Mouse (Mus musculus) neural tube, embryonic 13.5 days (tissue): ENCODE measurements around the gene Fzr1. TPM values are rescaled to one million over a fixed set of nuclear protein-coding genes. Genes with fewer than 3 reads are reported as not detected.
A peak's percentile ranks its signal among the peaks of the same experiment; 100 is the strongest.

Experiments used
- ATAC-seq: fragments of 200-750 bp; cut with Nextera tagmentation; 2 replicates; pipeline ENCODE4 v1.8.0; 2017; ENCODE audit warnings: low read depth, mild to moderate bottlenecking, moderate TSS enrichment, moderate library complexity
- H3K27ac ChIP-seq: fragments of 300-500 bp; sonication (generic); replicated peaks from 2 replicates; pipeline ENCODE4 v1.5.1; 2015; ENCODE audit warnings: moderate library complexity, mild to moderate bottlenecking, inconsistent platforms
- H3K27me3 ChIP-seq: fragments of 300-500 bp; sonication (generic); 2 replicates; pipeline ENCODE4 v1.6.1; 2015; ENCODE audit warnings: mild to moderate bottlenecking, inconsistent platforms
- H3K36me3 ChIP-seq: fragments of 300-500 bp; sonication (generic); 2 replicates; pipeline ENCODE4 v1.6.1; 2015; ENCODE audit warnings: mild to moderate bottlenecking, inconsistent platforms
- H3K4me1 ChIP-seq: fragments of 300-500 bp; sonication (generic); replicated peaks from 2 replicates; pipeline ENCODE4 v1.6.1; 2015; ENCODE audit warnings: inconsistent platforms
- H3K4me2 ChIP-seq: fragments of 300-500 bp; sonication (generic); 2 replicates; pipeline ENCODE4 v1.6.1; 2015; ENCODE audit warnings: inconsistent platforms, mild to moderate bottlenecking, moderate library complexity
- H3K4me3 ChIP-seq: fragments of 300-500 bp; sonication (generic); 2 replicates; pipeline ENCODE4 v1.5.1; 2015; ENCODE audit warnings: mild to moderate bottlenecking, inconsistent platforms
- H3K9ac ChIP-seq: fragments of 300-500 bp; sonication (generic); 2 replicates; pipeline ENCODE4 v1.6.1; 2015; ENCODE audit warnings: moderate library complexity, mild to moderate bottlenecking, inconsistent platforms
- H3K9me3 ChIP-seq: fragments of 300-500 bp; sonication (generic); 2 replicates; pipeline ENCODE4 v1.6.1; 2016; ENCODE audit warnings: inconsistent platforms
- WGBS: fragments of 180-500 bp; shearing (Covaris S2); methylation state at CpG from one replicate; pipeline ENCODE4 v1.1.7; 2015; 5-methylcytosine and 5-hydroxymethylcytosine counted together
- polyA plus RNA-seq: library from polyadenylated mRNA; unstranded; fragments of >200 nt; fragmentation: Nextera tagmentation; extraction: Ambion mirVana; gene quantifications from 2 replicates; pipeline ENCODE4 v1.2.1, GENCODE M21; 2015

Gene Fzr1
- polyA plus RNA-seq, 1 experiment from 2014 or later = 112 TPM

DNA sequence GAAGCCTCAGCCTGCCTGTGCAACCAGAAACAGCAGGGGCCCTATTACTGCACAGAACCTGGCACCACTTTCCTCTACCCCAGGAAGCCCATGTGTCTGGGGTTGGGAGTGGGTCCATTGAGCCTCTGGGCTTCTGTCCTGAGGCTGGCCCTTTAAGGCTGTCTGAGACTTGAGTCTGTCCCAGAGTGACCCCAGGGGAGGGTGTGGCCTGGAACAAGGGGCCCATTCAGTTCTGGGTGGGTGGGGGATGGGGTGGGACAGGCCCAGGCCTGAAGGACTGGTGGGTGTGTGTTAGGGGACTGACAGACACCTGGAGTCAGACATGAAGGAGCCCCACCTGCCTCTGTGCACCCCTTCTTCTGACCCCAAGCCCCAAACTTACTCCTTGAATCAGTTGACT is 36.4 kb upstream of the Fzr1 start:
- Histone ChIP-seq H3K27me3 (no peaks in the 10 kb centered on the region), H3K4me3 (no peak overlapping the region), H3K9ac (no peak overlapping the region), H3K4me1 (peaks cover 98% of the 10 kb centered on the region), H3K9me3 (no peaks in the 10 kb centered on the region), H3K27ac (peak overlapping the region; percentile 88), H3K36me3 (0 out of 2 replicates have a peak, but pooled peaks cover 17% of the 10 kb centered on the region), H3K4me2 (peak overlapping the region; percentile 32; the same call in 1 of the 2 replicates)
- ATAC-seq = no peak

GRCm38 (mm10) chr10:81413310-81414261 is 35.3 kb upstream of the Fzr1 start:
- H3K4me1 ChIP-seq = peaks cover 100% of the 10 kb centered on the region
- 0 out of 2 replicates have a peak overlapping the region, but pooled peaks have one; percentile 4 for H3K4me3 ChIP-seq
- peak overlapping the region; percentile 32 for H3K4me2 ChIP-seq
- ATAC-seq = no peak
- peak overlapping the region; percentile 88 for H3K27ac ChIP-seq
- H3K9ac ChIP-seq = peak overlapping the region; percentile 35
- no peaks in the 10 kb centered on the region for H3K9me3 ChIP-seq
- no peaks in the 10 kb centered on the region; the same call in 1 of the 2 replicates for H3K27me3 ChIP-seq
- 24% methylated on average over 26 of the region's 26 CpGs for WGBS
- H3K36me3 ChIP-seq = 0 out of 2 replicates have a peak, but pooled peaks cover 13% of the 10 kb centered on the region

DNA sequence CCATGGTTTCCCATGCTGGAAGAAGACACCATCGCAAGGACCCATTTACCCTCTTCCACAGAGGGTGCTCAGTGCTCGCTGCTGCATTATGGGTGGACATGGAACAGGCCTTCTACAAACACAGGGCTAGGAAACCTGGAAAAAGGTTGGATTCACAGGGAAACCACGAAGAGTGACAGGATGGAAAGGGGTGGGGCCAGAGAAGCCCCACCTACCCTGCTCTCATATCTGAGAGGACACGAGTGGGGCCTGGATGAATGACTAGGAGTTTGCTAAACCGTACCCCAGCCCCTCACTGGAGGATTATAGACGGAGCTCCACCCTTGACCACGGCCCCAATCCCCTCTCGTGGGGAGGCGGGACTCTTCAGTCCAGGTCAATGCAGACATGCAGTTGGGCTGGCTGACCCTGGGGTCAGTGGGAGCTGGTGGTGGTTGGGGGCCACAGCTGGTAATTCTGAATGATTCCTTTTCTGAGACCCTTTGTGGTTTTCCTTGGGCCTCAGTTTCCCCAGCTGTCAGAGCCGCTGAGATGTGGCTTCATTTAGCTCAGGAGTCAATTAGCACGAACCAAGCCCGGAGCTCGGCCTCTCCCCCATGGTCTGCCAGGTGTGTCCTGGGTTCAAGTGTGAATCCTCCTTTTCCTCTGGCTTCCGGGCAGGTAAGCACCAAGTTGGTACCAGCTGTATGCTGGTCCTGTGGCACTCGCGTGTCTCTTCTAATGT is 34.4 kb upstream of the Fzr1 start:
- WGBS = 78% methylated on average over 16 of the region's 16 CpGs
- Histone ChIP-seq H3K27ac (peak overlapping the region; percentile 88), H3K36me3 (peaks cover 19% of the 10 kb centered on the region)

DNA sequence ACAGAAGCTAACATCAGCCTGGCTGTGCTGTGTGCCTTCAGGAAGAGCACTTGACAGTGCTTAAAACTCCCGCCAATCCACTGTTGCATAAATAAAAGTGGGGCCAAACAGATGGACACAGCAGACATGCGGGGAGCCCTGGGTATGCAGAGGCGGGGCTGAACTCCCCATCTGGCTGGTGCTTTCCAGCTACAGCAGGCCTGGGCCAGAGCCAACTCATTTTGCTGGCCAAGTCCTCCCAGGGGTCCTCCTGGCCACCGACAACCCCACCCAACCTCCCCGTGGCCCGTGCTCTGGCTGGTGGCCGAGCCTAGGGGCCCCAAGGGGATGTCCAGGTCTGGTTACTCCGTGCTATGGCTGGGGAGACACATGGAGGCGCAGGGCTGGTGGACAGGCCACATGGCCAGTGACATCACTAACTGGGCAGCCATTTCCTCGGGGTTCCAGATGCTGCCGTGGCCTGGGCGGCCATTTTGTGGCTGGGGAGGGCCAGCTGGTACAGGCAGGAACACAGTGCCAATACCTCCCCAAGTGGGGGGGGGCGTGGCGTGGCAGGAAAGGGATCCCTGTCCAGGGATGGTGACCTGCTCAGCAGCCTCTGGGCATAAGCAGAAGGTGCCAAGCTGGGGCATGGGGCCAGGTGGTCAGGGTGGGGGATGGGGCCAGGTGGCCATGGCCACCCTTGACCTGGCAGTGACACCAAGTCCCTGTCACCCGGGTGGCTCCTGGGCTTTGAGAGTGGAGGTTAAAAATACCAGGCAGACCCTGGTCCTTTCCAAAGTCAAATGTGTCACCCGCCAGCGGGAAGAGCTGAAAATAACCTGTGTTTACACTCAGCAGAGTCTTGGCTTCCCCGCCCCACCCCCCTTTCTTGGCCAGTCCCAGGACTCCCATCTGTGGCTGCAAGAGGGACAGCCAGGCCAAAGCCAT is 33.4 kb upstream of the Fzr1 start:
- H3K36me3 ChIP-seq = peaks cover 26% of the 10 kb centered on the region
- no peak overlapping the region for H3K4me2 ChIP-seq
- H3K4me1 ChIP-seq = peaks cover 100% of the 10 kb centered on the region
- H3K27ac ChIP-seq = peak overlapping the region; percentile 88
- H3K9me3 ChIP-seq = no peaks in the 10 kb centered on the region
- H3K9ac ChIP-seq = peak overlapping the region; percentile 0
- H3K27me3 ChIP-seq = peaks cover 17% of the 10 kb centered on the region
- no peak for ATAC-seq
- no peak overlapping the region for H3K4me3 ChIP-seq
- WGBS = 55% methylated on average over 18 of the region's 18 CpGs

More for the DNA sequence above, 34.4 kb upstream of the Fzr1 start:
- Histone ChIP-seq H3K9ac (no peak overlapping the region), H3K4me1 (peaks cover 100% of the 10 kb centered on the region), H3K4me2 (no peak overlapping the region), H3K9me3 (no peaks in the 10 kb centered on the region), H3K4me3 (no peak overlapping the region), H3K27me3 (peaks cover 8% of the 10 kb centered on the region)
- ATAC-seq = no peak

GRCm38 (mm10) chr10:81410981-81411380 is 32.7 kb upstream of the Fzr1 start:
- 68% methylated on average over 9 of the region's 9 CpGs for WGBS
- Histone ChIP-seq H3K27me3 (peaks cover 22% of the 10 kb centered on the region), H3K9me3 (no peaks in the 10 kb centered on the region), H3K9ac (peak overlapping the region; percentile 0; the same call in 1 of the 2 replicates), H3K4me3 (no peak overlapping the region), H3K4me1 (peaks cover 100% of the 10 kb centered on the region), H3K4me2 (peak overlapping the region; percentile 22; the same call in 1 of the 2 replicates), H3K27ac (peak overlapping the region; percentile 88), H3K36me3 (peaks cover 34% of the 10 kb centered on the region)
- ATAC-seq = no peak

DNA sequence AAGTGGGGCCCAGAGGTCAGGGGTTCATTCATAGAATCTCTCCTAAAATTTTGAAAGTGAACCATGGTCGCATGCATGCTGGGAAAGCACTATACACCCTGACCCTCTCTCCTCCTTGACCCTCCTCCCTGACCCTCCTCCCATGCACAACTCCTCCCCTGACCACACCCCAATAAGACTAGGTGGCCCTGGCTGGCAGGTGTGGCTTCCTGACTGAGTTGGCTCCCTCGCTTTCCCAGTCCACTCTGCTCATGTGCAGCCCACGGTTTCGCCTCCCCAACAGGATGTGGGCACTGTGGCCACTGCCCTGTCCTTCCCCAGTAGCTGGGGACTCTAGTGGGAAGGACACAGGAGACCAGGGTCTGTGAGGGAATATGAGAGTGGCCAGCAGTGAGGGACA is 32.0 kb upstream of the Fzr1 start:
- peaks cover 97% of the 10 kb centered on the region for H3K4me1 ChIP-seq
- WGBS = 64% methylated on average over 4 of the region's 4 CpGs
- H3K27me3 ChIP-seq = peaks cover 22% of the 10 kb centered on the region
- H3K9me3 ChIP-seq = no peaks in the 10 kb centered on the region
- H3K9ac ChIP-seq = peak overlapping the region; percentile 14
- peak overlapping the region; percentile 88 for H3K27ac ChIP-seq
- H3K4me2 ChIP-seq = peak overlapping the region; percentile 22; the same call in 1 of the 2 replicates
- H3K36me3 ChIP-seq = peaks cover 40% of the 10 kb centered on the region
- no peak for ATAC-seq
- H3K4me3 ChIP-seq = no peak overlapping the region

DNA sequence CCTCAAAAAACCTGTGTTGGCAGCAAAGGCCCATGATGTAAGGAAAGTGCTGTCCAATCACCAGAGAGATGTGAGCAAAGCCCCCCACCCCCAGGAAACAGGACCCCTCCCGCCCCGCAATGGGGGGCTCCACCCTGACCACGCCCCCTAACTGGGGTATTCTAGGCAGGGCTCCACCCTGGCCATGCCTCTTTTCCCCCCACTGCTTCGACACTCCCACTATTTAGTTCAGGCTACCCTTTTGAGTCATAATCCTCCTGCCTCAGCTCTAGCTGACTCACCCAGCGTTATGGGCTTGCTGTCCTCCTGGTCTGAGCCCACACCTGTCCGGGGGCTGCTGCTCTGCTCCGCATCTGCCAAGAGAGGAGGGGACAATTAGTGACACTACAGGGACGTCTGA is 31.0 kb upstream of the Fzr1 start:
- H3K4me1 ChIP-seq = peaks cover 87% of the 10 kb centered on the region
- H3K4me2 ChIP-seq = peak overlapping the region; percentile 22; the same call in 1 of the 2 replicates
- H3K4me3 ChIP-seq = peak overlapping the region; percentile 1; the same call in 1 of the 2 replicates
- peaks cover 42% of the 10 kb centered on the region for H3K36me3 ChIP-seq
- H3K9ac ChIP-seq = no peak overlapping the region; the same call in 1 of the 2 replicates
- WGBS = 13% methylated on average over 8 of the region's 8 CpGs
- H3K9me3 ChIP-seq = no peaks in the 10 kb centered on the region
- no peak for ATAC-seq
- H3K27me3 ChIP-seq = peaks cover 22% of the 10 kb centered on the region
- peak overlapping the region; percentile 61 for H3K27ac ChIP-seq

DNA sequence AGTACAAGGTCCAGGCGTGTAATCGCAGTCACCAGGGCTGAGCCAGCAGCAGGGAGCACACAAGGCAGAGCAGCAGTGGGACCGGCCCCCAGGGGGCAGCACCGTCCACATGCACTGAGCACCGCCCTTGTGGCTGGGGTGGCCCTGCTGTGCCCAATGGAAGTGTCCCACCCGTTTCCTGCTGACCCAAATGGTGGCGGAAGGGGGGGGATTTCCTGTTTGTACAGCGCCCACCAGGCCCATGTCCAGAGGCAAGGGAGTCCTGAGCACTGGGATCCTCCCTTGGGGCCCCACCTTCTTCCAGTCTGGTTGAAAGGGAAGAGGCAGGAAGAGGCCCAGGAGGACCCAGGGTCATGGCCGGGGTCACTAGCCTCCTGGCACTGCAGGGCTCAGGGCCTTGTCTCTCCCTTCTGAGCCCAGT is 30.6 kb upstream of the Fzr1 start:
- peaks cover 46% of the 10 kb centered on the region for H3K36me3 ChIP-seq
- peak overlapping the region; percentile 61; the same call in 1 of the 2 replicates for H3K27ac ChIP-seq
- H3K4me3 ChIP-seq = no peak overlapping the region
- 18% methylated on average over 9 of the region's 9 CpGs for WGBS
- H3K9ac ChIP-seq = no peak overlapping the region
- H3K27me3 ChIP-seq = peaks cover 22% of the 10 kb centered on the region
- H3K4me2 ChIP-seq = peak overlapping the region; percentile 22; the same call in 1 of the 2 replicates
- H3K4me1 ChIP-seq = peaks cover 87% of the 10 kb centered on the region
- H3K9me3 ChIP-seq = no peaks in the 10 kb centered on the region
- peak; percentile 12; the same call in 1 of the 2 replicates for ATAC-seq

DNA sequence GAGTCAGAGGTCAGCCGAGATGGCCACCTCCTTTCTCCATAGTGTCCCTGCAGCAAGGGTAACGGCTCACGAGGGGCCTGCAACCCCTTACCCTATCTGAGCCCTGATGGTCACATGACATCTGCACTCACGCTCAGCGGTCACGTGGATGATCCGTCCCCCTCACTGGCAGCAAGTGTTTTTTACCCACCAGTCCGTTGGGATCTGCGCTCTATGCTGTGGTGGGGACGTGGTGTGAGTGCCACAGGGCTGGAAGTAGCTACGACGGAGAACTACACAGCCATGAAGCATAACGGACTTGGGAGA is 30.1 kb upstream of the Fzr1 start:
- WGBS = 36% methylated on average over 13 of the region's 13 CpGs

GRCm38 (mm10) chr10:81407539-81408423 is 29.5 kb upstream of the Fzr1 start:
- H3K4me1 ChIP-seq = peaks cover 87% of the 10 kb centered on the region
- H3K36me3 ChIP-seq = peaks cover 48% of the 10 kb centered on the region
- peak overlapping the region; percentile 67 for H3K27ac ChIP-seq
- H3K4me2 ChIP-seq = peak overlapping the region; percentile 49
- ATAC-seq = no peak; the same call in 1 of the 2 replicates
- WGBS = 26% methylated on average over 31 of the region's 31 CpGs
- peak overlapping the region; percentile 27 for H3K4me3 ChIP-seq
- H3K9me3 ChIP-seq = no peaks in the 10 kb centered on the region
- H3K27me3 ChIP-seq = peaks cover 22% of the 10 kb centered on the region
- H3K9ac ChIP-seq = peak overlapping the region; percentile 61

More for the DNA sequence above, 30.1 kb upstream of the Fzr1 start:
- peak overlapping the region; percentile 67; the same call in 1 of the 2 replicates for H3K27ac ChIP-seq
- H3K4me2 ChIP-seq = peak overlapping the region; percentile 49; the same call in 1 of the 2 replicates
- ATAC-seq = no peak
- H3K9ac ChIP-seq = peak overlapping the region; percentile 38; the same call in 1 of the 2 replicates
- peaks cover 22% of the 10 kb centered on the region for H3K27me3 ChIP-seq
- no peaks in the 10 kb centered on the region for H3K9me3 ChIP-seq
- peaks cover 87% of the 10 kb centered on the region for H3K4me1 ChIP-seq
- H3K4me3 ChIP-seq = no peak overlapping the region
- H3K36me3 ChIP-seq = peaks cover 49% of the 10 kb centered on the region
